Mouse (Mus musculus): ENCODE results near the gene Ints2.

The Ints2 gene

GRCm38 (mm10) chr11:86174173-86174572, 83.2 kb downstream of the Ints2 start:
- in situ Hi-C loops (cut with MseI, MboI): loop anchor here (5.0 to 10.0 kb wide), 2 partner anchors 309 to 312 kb away; no protein-coding TSS in a partner anchor

GRCm38 (mm10) chr11:86170743-86171142, 86.6 kb downstream of the Ints2 start:
- in situ Hi-C loops (cut with MseI, MboI): loop anchor here (5.0 to 10.0 kb wide), 2 partner anchors 306 to 308 kb away; no protein-coding TSS in a partner anchor
